Mouse (Mus musculus) CH12.LX (cell line): ENCODE results near the gene Luc7l3. TPM values are rescaled to one million over a fixed set of nuclear protein-coding genes. Genes with fewer than 3 reads are reported as not detected.

Experiments
- DNase-seq: peaks from one replicate; pipeline ENCODE4 v3.0.0-alpha.2; 2013; ENCODE audit errors: extremely low read depth
- H3K27ac ChIP-seq: 2 replicates; pipeline ENCODE4 v1.5.1; 2012; ENCODE audit warnings: low read depth, mild to moderate bottlenecking, control low read depth, moderate library complexity; ENCODE audit not compliant: insufficient read depth
- H3K27me3 ChIP-seq: replicated peaks from 2 replicates; pipeline ENCODE3; 2012; ENCODE audit warnings: inconsistent platforms
- H3K36me3 ChIP-seq, 2 experiments: replicated peaks in 1 of 2; 2 replicates each; pipeline versions ENCODE3 to v1.6.1; 2012; ENCODE audit warnings: inconsistent platforms in 1 of 2, low read length in 1 of 2, mild to moderate bottlenecking in 1 of 2, mixed read lengths in 1 of 2, moderate library complexity in 1 of 2; ENCODE audit not compliant: control insufficient read depth in 1 of 2, insufficient read depth in 1 of 2
- H3K4me1 ChIP-seq, 2 experiments: 2 replicates each; pipeline ENCODE4 v1.6.1; 2012; ENCODE audit warnings: inconsistent platforms in 1 of 2, moderate library complexity in 1 of 2; ENCODE audit not compliant: insufficient read depth in 2 of 2, control insufficient read depth in 1 of 2
- H3K4me2 ChIP-seq: 2 replicates; pipeline ENCODE4 v1.6.1; 2012; ENCODE audit warnings: low read depth, mild to moderate bottlenecking, control low read depth; ENCODE audit not compliant: poor library complexity, insufficient read depth, severe bottlenecking
- H3K4me3 ChIP-seq, 3 experiments: fragments of 150-350 bp in 1 of 3; sonication (generic) in 1 of 3; replicated peaks in 1 of 3; 2 replicates each; pipeline versions ENCODE3 to v1.5.1; 2011 to 2012; ENCODE audit warnings: low read depth in 2 of 3, low read length in 2 of 3, mild to moderate bottlenecking in 2 of 3, moderate library complexity in 2 of 3, control low read depth in 1 of 3, improper control_type of control experiment in 1 of 3, inconsistent platforms in 1 of 3, mixed read lengths in 1 of 3; ENCODE audit not compliant: poor library complexity in 1 of 3
- H3K79me2 ChIP-seq: replicated peaks from 2 replicates; pipeline ENCODE4 v1.6.1; 2012; ENCODE audit warnings: mild to moderate bottlenecking, moderate library complexity; ENCODE audit not compliant: control insufficient read depth, poor library complexity, insufficient read depth, severe bottlenecking; ENCODE audit errors: extremely low read depth
- H3K9ac ChIP-seq: 2 replicates; pipeline ENCODE4 v1.6.1; 2012; ENCODE audit warnings: low read depth, mild to moderate bottlenecking, control low read depth, moderate library complexity; ENCODE audit not compliant: insufficient read depth
- H3K9me3 ChIP-seq: replicated peaks from 2 replicates; pipeline ENCODE3; 2012; ENCODE audit warnings: low read length, inconsistent platforms, mixed read lengths
- CHD2 ChIP-seq: IDR thresholded peaks from 2 replicates; pipeline ENCODE4 v1.6.1; 2011; ENCODE audit warnings: low read length, improper control_type of control experiment
- CTCF ChIP-seq, 2 experiments: IDR thresholded peaks in 1 of 2; conservative IDR thresholded peaks in 1 of 2; 2 replicates each; pipeline ENCODE4 v1.5.1; 2011 to 2012; ENCODE audit warnings: low read depth in 2 of 2, low read length in 2 of 2, improper control_type of control experiment in 1 of 2, inconsistent platforms in 1 of 2, mild to moderate bottlenecking in 1 of 2, moderate library complexity in 1 of 2
- E2F4 ChIP-seq: IDR thresholded peaks from 2 replicates; pipeline ENCODE4 v1.6.1; 2011; ENCODE audit warnings: low read depth, low read length, improper control_type of control experiment; ENCODE audit not compliant: insufficient replicate concordance
- ELF1 ChIP-seq: IDR thresholded peaks from 2 replicates; pipeline ENCODE4 v1.6.1; 2014; ENCODE audit warnings: low read depth, mild to moderate bottlenecking, inconsistent platforms, low read length, improper control_type of control experiment
- EP300 ChIP-seq: IDR thresholded peaks from 2 replicates; pipeline ENCODE4 v1.6.1; 2011; ENCODE audit warnings: low read length, improper control_type of control experiment
- ETS1 ChIP-seq: conservative IDR thresholded peaks from 2 replicates; pipeline ENCODE4 v1.6.1; 2012; ENCODE audit warnings: low read depth, mild to moderate bottlenecking, inconsistent platforms, low read length, improper control_type of control experiment, moderate library complexity
- IRF4 ChIP-seq: IDR thresholded peaks from 2 replicates; pipeline ENCODE4 v1.6.1; 2014; ENCODE audit warnings: low read depth, mild to moderate bottlenecking, inconsistent platforms, low read length, improper control_type of control experiment
- JUN ChIP-seq: IDR thresholded peaks from 2 replicates; pipeline ENCODE4 v1.6.1; 2011; ENCODE audit warnings: low read depth, mild to moderate bottlenecking, low read length, improper control_type of control experiment, moderate library complexity; ENCODE audit not compliant: insufficient read depth
- KAT2A ChIP-seq: IDR thresholded peaks from 2 replicates; pipeline ENCODE4 v1.6.1; 2012; ENCODE audit warnings: low read length, improper control_type of control experiment, inconsistent platforms; ENCODE audit not compliant: insufficient replicate concordance
- MAFK ChIP-seq: IDR thresholded peaks from 2 replicates; pipeline ENCODE4 v1.6.1; 2011; ENCODE audit warnings: low read length, improper control_type of control experiment; ENCODE audit not compliant: insufficient replicate concordance
- MAZ ChIP-seq: IDR thresholded peaks from 2 replicates; pipeline ENCODE4 v1.6.1; 2012; ENCODE audit warnings: low read depth, mild to moderate bottlenecking, inconsistent platforms, low read length, improper control_type of control experiment, moderate library complexity
- MEF2A ChIP-seq: IDR thresholded peaks from 2 replicates; pipeline ENCODE4 v1.6.1; 2014; ENCODE audit warnings: low read depth, mild to moderate bottlenecking, inconsistent platforms, low read length, improper control_type of control experiment, borderline replicate concordance
- MYC ChIP-seq: IDR thresholded peaks from 2 replicates; pipeline ENCODE4 v1.6.1; 2011; ENCODE audit warnings: low read depth, mild to moderate bottlenecking, improper control_type of control experiment, low read length
- NELFE ChIP-seq: IDR thresholded peaks from 2 replicates; pipeline ENCODE4 v1.6.1; 2011; ENCODE audit warnings: low read depth, low read length, improper control_type of control experiment
- NRF1 ChIP-seq: IDR thresholded peaks from 2 replicates; pipeline ENCODE4 v1.6.1; 2014; ENCODE audit warnings: low read depth, mild to moderate bottlenecking, inconsistent platforms, low read length, improper control_type of control experiment, moderate library complexity
- PAX5 ChIP-seq: IDR thresholded peaks from 2 replicates; pipeline ENCODE4 v1.6.1; 2012; ENCODE audit warnings: low read length, inconsistent platforms, mixed read lengths
- RAD21 ChIP-seq: IDR thresholded peaks from 2 replicates; pipeline ENCODE4 v1.6.1; 2011; ENCODE audit warnings: low read depth, mild to moderate bottlenecking, low read length, improper control_type of control experiment, moderate library complexity
- TCF12 ChIP-seq: IDR thresholded peaks from 2 replicates; pipeline ENCODE4 v1.6.1; 2014; ENCODE audit warnings: low read depth, mild to moderate bottlenecking, inconsistent platforms, low read length, improper control_type of control experiment
- UBTF ChIP-seq: IDR thresholded peaks from 2 replicates; pipeline ENCODE4 v1.6.1; 2012; ENCODE audit warnings: low read depth, mild to moderate bottlenecking, inconsistent platforms, low read length, improper control_type of control experiment, moderate library complexity
- ZC3H11A ChIP-seq: IDR thresholded peaks from 2 replicates; pipeline ENCODE4 v1.6.1; 2012; ENCODE audit warnings: low read depth, mild to moderate bottlenecking, inconsistent platforms, low read length, improper control_type of control experiment
- ZKSCAN1 ChIP-seq: IDR thresholded peaks from 2 replicates; pipeline ENCODE4 v1.6.1; 2012; ENCODE audit warnings: low read depth, inconsistent platforms, low read length, improper control_type of control experiment, borderline replicate concordance
- ZMIZ1 ChIP-seq: IDR thresholded peaks from 2 replicates; pipeline ENCODE4 v1.6.1; 2012; ENCODE audit warnings: low read depth, mild to moderate bottlenecking, inconsistent platforms, low read length, improper control_type of control experiment
- dilution Hi-C: fragments of 300-500 bp; cut with MboI; formaldehyde crosslinking; loops from 2 replicates; pipeline ENCODE4 v1.14.3; 2020; ENCODE audit warnings: low sequenced_read_pairs; ENCODE audit not compliant: extremely low pct_unique_long_range_greater_than_20kb, extremely low pct_ligation_motif_present
- in situ Hi-C: fragments of 300-500 bp; cut with MboI; formaldehyde crosslinking; loops from 3 replicates; pipeline ENCODE4 v1.14.3; 2019; ENCODE audit warnings: low sequenced_read_pairs, low pct_ligation_motif_present, low pct_unique_long_range_greater_than_20kb, mixed read lengths
- polyA plus RNA-seq: library from polyadenylated mRNA; unstranded; fragments of >175 nt; gene quantifications from 2 replicates; pipeline ENCODE4 v1.2.1, GENCODE M21; 2012; ENCODE audit warnings: low read depth; ENCODE audit not compliant: insufficient read length
- total RNA-seq, 2 experiments: library from RNA; depleted of rRNA; stranded (reverse); fragments of 300-350 nt in 1 of 2; fragments of >200 nt in 1 of 2; gene quantifications; 2 replicates each; pipeline ENCODE4 v1.2.3; 2012 to 2014

Gene Luc7l3
- total and polyA plus RNA-seq, 3 experiments: 57.7 to 246 (median 69.8) TPM

DNA sequence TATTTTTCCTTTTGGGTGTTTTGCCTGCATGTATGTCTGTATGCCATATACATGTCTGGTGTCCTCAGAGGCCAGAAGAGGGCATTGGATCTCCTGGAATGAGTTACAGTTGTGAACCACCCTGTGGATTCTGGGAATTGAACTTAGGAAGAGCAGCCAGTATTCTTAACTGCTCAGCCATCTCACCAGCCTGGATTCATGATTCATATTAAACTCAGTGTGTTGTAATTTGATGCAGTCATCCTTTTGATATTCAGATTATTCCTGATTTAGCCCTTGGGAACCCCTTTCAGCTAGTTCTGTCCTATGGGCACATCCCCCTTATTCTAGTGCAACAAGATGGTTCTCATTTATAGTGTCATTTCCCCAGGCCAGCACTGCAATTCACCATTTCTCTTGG is 14.8 kb upstream of the Luc7l3 start:
- no peak for DNase-seq
- H3K4me2 ChIP-seq: no peak overlapping the region
- peaks cover 0 to 18% of the 10 kb centered on the region in 2 experiments; a peak in 2 of 4 replicates for H3K4me1 ChIP-seq
- no peaks in the 10 kb centered on the region for H3K9me3 ChIP-seq
- no peak overlapping the region for H3K4me3 ChIP-seq
- no peak overlapping the region for H3K27ac ChIP-seq
- H3K27me3 ChIP-seq: no peaks in the 10 kb centered on the region
- in situ Hi-C loops (loop anchor here (5.0 kb wide), 1 partner anchor 146 kb away; no protein-coding TSS in a partner anchor), dilution Hi-C loops (no loop called here)
- no peak overlapping the region for H3K9ac ChIP-seq
- H3K36me3 ChIP-seq: peaks cover 38 to 86% of the 10 kb centered on the region in 2 experiments
- TF ChIP-seq CHD2: no peak
- TF ChIP-seq MEF2A: no peak
- no peak for TF ChIP-seq EP300
- no peak for TF ChIP-seq E2F4
- no peak for TF ChIP-seq MAZ
- no peak for TF ChIP-seq IRF4
- no peak for TF ChIP-seq ZMIZ1
- TF ChIP-seq PAX5: no peak
- TF ChIP-seq KAT2A: no peak
- H3K79me2 ChIP-seq: peaks cover 8% of the 10 kb centered on the region; the same call in 1 of the 2 replicates

DNA sequence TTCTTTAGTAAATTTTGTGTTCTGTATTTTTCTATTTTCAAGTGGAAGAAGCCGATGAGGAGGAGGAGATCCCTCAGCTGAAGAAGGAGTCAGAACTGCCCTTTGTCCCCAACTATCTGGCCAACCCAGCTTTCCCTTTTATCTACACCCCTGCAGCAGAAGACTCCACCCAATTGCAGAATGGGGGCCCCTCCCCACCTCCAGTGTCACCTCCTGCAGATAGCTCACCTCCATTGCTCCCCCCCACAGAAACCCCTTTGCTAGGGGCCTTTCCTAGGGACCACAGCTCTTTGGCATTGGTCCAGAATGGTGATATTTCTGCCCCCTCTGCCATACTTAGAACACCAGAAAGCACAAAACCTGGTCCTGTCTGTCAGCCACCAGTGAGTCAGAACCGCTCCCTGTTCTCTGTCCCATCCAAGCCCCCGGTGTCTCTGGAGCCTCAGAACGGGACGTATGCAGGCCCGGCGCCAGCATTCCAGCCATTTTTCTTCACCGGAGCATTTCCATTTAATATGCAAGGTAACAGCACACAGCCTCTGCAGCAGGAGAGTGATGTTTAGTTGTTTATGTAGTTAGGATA is 12.7 kb upstream of the Luc7l3 start:
- H3K79me2 ChIP-seq: peaks cover 18% of the 10 kb centered on the region; the same call in 1 of the 2 replicates
- no peak for DNase-seq
- no peak overlapping the region for H3K4me3 ChIP-seq
- H3K27ac ChIP-seq: no peak overlapping the region
- peaks cover 5 to 21% of the 10 kb centered on the region in 2 experiments; a peak in 3 of 4 replicates for H3K4me1 ChIP-seq
- H3K4me2 ChIP-seq: no peak overlapping the region
- H3K36me3 ChIP-seq: peaks cover 36 to 80% of the 10 kb centered on the region in 2 experiments
- dilution Hi-C loops (no loop called here), in situ Hi-C loops (no loop called here)
- TF ChIP-seq NELFE (no peak), NRF1 (no peak), IRF4 (no peak), CTCF (conservative IDR thresholded peaks at IDR 0.05 in 1 of 2, IDR thresholded peaks at IDR 0.05 in 1 of 2; ENCODE audit: low read depth in 2 of 2, low read length in 2 of 2) (no peak), MYC (no peak), ZKSCAN1 (no peak), ZC3H11A (no peak), ETS1 (no peak), JUN (no peak), MAFK (no peak), ELF1 (no peak), RAD21 (no peak), UBTF (no peak), TCF12 (no peak)
- H3K9me3 ChIP-seq: no peaks in the 10 kb centered on the region
- H3K27me3 ChIP-seq: no peaks in the 10 kb centered on the region
- no peak overlapping the region for H3K9ac ChIP-seq
